Mouse (Mus musculus) gastrocnemius, adult 8-10 months (tissue): ENCODE results near the gene Nfatc4. TPM values are rescaled to one million over a fixed set of nuclear protein-coding genes. Genes with fewer than 3 reads are reported as not detected.

Experiments
- DNase-seq, 2 experiments: peaks; one replicate each; pipeline ENCODE4 v3.0.0; 2022; ENCODE audit warnings: low spot score in 2 of 2
- total RNA-seq, 4 experiments: library from RNA; stranded (reverse); gene quantifications; 2 replicates each; pipeline ENCODE4 v1.2.4; 2022

The Nfatc4 gene
- total RNA-seq, 4 experiments from 2014 or later: 1.9 to 3.3 (median 2.5) TPM

DNA sequence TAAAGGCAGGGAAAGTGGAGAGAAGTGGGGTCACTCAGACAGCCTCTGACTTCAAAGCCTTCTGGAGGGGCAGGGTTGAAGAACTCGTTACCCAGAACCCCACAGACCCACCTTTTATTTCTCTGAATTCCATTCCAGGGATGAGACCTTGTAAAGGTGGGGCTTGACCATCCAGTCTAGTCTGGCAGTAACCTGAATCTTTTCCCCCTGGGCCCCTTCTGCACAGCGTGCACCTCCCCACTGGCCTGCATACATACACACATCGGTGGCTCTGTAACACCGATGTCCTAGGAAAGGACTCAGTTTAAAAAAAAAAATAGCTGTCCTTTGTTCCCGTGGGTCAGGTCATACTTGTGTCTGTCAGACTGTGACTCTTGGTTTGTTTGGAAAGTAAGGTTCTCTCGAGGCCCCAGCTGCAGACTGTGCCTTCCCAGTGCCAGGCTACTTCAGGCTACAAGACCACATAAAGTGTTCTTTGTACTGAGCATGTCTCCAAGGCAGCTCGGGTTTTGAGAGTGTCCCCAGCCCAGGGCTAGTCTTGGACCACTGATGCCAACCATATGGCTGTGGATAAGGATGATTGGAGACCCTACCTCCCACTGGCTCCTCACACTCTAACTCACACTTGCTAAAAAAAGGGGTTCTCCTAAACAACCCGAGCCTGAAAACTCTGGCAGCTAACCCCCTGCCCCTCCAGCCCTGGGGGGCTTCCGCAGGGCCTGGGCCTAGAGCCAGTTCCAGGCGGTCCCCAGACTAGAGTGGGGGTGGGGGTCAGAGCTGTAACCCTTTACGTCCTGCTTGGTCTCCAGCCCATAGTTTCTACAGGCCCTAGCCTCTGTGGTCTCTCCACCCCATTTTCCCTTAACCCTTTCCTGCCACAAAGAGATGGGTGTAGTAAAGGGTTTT lies 30.0 kb downstream of the Nfatc4 start:
- no peak for DNase-seq

GRCm38 (mm10) chr14:55853621-55854285 lies 30.8 kb downstream of the Nfatc4 start, which contains the start of gene Nynrin:
Nynrin (plus strand) TSS chr14:55854010.
- DNase-seq: peak; percentile 13 to 37

GRCm38 (mm10) chr14:55854406-55855100 lies 31.6 kb downstream of the Nfatc4 start:
- DNase-seq: no peak

DNA sequence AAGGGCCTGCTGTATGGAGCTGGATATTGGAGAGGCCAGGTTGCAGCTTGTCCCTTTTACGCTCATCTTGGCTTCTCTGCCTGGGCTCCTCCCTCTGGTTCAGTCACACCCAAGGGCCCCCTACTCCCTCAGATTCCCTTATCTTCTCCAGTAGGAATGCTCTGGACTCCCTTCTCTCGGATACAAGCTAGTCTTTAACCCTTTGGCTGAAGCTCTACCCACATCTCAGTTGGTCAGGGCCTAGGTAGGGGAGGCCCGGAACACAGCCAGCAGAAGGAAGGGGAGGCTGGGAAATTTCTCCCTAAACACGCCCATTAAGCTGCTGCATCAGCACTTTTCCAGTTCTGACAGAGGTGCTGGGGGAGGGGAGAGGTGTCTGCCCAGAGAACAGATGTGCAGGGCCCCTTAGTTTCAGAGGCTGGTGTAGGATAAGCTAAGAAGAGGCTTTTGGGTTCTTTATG lies 32.2 kb downstream of the Nfatc4 start:
- DNase-seq: no peak

DNA sequence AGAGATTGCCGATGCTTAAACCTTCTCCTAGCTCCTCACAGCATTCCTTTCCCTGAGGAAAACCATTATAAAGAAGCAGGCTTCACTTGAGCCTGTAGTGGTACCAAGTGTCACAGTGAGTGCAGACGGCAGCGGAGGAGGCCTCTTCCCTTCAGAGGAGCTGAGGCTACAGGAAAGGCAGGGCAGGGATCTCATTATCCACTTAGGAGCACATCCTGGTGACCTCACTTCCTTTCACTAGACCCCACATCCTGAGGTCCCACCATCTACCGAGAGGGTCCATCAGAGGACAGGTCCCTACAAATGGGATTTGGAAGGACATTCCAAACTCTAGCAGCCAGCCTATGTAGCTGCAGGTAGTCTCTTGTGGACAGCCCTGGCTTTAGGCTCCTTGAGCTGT lies 34.6 kb downstream of the Nfatc4 start:
- DNase-seq: no peak

DNA sequence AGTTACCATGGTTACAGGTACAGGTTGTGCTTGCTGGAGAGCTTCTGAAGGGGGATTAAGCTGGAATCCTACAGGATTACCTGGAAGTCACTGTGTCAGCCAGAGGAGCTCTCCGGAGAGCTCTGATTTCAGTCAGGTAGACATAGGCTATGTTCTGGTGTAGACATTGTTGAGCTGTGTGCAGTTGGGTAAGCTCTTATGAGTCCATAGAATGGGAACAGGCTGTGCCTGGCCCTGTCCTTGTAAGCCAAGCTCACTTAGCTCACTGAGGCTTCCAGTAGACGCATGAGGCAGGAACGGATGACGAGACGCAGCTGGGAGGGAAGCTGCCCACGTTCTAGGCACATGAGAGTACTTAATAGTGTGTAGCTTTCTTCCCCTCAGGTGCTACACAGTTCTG lies 39.2 kb downstream of the Nfatc4 start:
- DNase-seq: no peak

- no peak for DNase-seq
Observed at GRCm38 (mm10) chr14:55862970-55863369, 40.0 kb downstream of the Nfatc4 start.

- DNase-seq: peak; percentile 60 to 69
Observed at GRCm38 (mm10) chr14:55863773-55864172, 40.8 kb downstream of the Nfatc4 start.

GRCm38 (mm10) chr14:55866962-55867361 lies 44.0 kb downstream of the Nfatc4 start:
- DNase-seq: peak in 1 of 2 experiments; percentile 37

GRCm38 (mm10) chr14:55868230-55869026 lies 45.5 kb downstream of the Nfatc4 start:
- no peak for DNase-seq

- DNase-seq: no peak
Observed at GRCm38 (mm10) chr14:55869538-55869937, 46.6 kb downstream of the Nfatc4 start.

GRCm38 (mm10) chr14:55872039-55872438 lies 49.1 kb downstream of the Nfatc4 start:
- no peak for DNase-seq

DNA sequence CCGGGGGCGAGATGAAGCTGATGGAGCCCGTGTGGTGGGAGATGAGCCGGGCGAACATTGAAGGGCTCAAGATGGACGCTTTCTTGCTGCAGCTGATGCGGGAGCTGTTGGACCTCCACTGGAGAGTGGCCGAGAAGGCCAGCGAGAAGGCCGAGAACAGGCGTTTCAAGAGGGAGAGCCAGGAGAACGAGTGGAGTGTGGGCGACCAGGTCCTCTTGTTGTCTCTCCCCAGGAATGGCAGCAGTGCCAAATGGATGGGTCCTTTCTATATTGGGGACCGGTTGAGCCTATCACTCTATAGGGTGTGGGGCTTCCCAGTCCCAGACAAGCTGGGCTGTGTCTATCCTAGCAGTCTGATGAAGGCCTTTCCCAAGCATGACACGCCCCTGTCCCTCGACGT lies 49.6 kb downstream of the Nfatc4 start:
- no peak for DNase-seq

DNA sequence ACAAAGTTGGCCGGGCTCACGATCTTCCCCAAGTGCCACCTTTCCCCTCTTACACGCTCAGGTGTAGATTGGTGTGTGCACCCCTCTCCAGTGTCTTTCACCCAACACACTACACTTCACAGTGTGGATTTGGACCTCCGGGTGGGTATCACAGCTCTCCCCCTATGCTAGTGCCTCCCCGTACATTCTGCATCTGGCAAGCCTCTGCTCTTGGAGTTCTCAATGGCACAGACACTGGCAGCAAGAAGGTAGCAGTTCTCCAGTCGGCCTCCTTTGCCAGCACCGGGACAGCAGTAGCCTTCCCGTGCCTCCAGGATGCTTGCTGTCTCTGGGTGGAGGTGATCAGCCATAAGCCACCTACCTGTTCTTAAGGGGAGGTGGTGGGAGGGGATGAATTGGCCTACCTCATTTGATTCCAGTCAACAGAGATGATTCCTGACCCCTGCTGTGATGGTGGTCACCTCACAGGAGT lies 50.3 kb downstream of the Nfatc4 start:
- DNase-seq: no peak

GRCm38 (mm10) chr14:55873714-55874683 lies 51.1 kb downstream of the Nfatc4 start:
- DNase-seq: peak; percentile 40 to 48

DNA sequence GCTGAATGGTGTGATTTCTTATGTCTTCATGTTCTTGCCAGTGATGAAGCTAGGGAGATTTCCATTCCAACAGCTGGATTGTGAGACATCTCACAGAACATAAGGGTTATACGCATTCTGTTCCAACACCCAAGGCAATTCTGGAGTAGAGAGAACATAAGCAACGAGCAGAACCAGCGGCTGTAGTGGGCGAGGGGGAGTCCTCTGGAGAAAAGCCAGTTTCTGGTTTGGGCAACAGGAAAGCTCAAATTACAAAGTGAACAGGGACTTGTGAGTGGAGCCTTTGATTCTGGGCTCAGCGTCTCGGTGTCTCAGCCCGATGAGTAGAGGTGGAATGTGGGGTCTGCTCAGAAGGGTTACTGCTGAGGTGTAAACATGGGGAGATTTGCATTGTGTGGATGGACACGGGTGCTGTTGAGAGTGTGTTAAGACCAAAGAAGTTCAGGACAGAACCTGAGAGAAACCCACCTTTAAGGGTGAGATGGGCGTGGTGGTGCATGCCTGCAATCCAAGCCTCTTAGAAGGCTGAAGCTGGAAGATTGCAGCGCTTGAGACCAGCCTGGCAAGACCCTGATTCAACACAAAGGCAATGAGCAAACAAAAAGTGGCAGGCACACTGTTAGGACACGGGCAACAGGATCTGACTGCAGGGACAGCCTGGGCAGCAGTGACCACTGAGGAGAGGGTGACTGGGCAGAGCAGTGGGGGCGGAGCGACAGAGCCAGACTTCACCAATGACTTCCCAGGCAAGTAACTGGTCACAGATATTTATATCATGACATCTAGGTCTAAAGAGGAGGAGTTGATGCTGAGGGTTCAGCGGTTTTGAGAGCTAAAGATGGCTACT lies 54.7 kb downstream of the Nfatc4 start:
- DNase-seq: no peak

DNA sequence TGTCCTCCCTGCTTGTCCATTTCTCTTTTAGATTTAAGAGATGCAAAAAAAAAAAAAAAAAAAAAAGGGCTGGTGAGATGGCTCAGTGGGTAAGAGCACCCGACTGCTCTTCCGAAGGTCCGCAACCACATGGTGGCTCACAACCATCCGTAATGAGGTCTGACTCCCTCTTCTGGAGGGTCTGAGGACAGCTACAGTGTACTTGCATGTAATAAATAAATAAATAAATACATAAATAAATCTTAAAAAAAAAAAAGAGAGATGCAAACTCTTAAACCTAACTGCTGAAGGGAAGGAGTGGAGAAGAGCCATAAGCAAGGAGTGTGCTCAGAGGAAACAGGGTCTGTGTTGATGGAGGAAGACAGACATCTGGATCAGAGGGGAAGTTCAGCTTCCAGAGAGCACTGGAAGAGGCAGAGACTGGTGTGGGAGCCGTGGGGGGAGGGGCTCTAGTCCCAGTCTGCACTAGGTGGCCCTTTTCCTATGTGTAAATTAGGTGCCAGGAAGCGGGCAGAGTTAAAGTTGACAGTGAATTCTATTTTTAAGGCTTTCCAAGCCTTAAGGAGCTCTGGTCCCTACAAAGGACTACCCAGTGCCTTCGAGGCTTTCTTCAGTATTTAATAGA lies 55.5 kb downstream of the Nfatc4 start:
- DNase-seq: no peak

GRCm38 (mm10) chr14:55879623-55880022 lies 56.7 kb downstream of the Nfatc4 start:
- peak; percentile 31 to 48 for DNase-seq
